Mouse (Mus musculus) granulocyte monocyte progenitor cell, adult 5-6 weeks (primary cell): Measurements from ENCODE around the gene Dlx5. TPM values are rescaled to one million over a fixed set of nuclear protein-coding genes. Genes with fewer than 3 reads are reported as not detected.

Source experiments
- ATAC-seq: replicated peaks from 2 replicates; pipeline ENCODE4 v1.8.0; 2016; ENCODE audit warnings: mild to moderate bottlenecking, moderate TSS enrichment, inconsistent platforms; ENCODE audit not compliant: poor library complexity, severe bottlenecking
- total RNA-seq, 2 experiments: library from RNA; stranded (forward) in 1 of 2; stranded (reverse) in 1 of 2; fragments of 200-712, 200-1000 nt in 1 of 2; fragments of >200 nt in 1 of 2; fragmentation: Nextera tagmentation in 1 of 2; gene quantifications; 2 replicates each; pipeline ENCODE4 v1.2.3; 2014 to 2017

Gene Dlx5
- total RNA-seq (2014; fragmentation: Nextera tagmentation) (not detected in 2 replicates), total RNA-seq (2017) (not detected in 2 replicates)

DNA sequence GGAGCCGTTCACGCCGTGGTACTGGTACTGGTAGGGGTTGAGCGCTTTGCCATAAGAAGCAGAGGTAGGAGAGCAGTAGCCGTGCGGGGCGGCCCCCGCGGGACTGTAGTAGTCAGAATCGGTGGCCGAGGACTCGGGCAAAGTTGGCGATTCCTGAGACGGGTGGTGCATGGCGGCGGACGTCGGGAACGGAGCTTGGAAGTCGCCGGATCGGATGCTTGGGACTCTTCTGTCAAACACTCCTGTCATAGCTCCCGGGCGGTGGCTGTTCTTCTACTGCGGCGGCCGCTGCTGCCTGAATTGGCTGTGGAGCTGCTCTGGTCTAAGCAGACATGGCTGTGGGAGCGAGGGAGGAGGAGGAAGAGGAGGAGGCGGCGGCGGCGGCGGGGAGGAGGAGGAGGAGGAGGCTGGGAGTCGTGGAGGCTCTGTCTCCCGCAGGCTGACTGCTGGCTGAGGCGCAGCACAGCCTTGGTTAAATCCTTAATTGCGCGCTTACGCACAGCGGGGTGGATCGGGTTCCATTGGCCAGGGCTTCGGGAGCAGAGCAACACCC, at the start of gene Dlx5:
TSS of gene Dlx5 (minus strand) at position 448 of the 553 bp plus-strand sequence.
- ATAC-seq, result peak; percentile 6; the same call in 1 of the 2 replicates

DNA sequence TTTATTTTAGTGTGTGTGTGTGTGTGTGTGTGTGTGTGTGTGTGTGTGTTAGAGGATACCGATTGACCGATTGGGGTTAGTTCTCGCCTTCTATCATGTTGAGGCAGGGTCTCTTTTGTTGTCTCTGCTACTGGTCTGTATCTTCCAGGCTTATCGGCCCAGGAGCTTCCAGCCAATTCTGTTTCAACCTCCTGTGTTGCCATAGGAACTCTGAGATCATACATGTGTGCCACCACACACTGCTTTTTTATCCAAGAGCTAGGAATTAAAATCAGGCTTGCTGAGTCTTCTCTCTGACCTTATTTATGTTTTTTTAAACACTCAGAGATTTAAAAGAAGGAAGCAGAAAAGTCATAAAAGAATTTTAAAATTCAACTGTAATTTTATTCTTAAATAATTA, 49.6 kb upstream of the Dlx5 start:
- no peak for ATAC-seq

DNA sequence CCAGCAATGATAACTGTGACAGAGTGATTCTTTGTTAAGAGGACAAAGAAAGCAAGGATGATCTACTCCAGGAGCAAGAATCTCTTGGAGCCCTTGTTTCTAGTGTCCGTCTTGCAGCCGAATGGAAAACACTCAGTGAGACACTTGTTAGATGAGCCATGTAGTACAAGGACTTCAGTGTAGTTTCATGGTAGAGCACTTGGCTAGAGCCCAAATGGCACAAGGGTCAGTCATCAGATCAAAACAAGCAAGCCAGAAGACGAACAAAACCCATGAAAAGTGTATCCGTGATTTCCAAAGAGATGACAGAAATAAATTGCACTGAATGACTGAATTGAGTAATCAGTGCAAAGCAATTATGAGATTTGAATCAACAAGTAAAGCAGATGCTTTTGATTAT, 48.9 kb upstream of the Dlx5 start:
- no peak for ATAC-seq

DNA sequence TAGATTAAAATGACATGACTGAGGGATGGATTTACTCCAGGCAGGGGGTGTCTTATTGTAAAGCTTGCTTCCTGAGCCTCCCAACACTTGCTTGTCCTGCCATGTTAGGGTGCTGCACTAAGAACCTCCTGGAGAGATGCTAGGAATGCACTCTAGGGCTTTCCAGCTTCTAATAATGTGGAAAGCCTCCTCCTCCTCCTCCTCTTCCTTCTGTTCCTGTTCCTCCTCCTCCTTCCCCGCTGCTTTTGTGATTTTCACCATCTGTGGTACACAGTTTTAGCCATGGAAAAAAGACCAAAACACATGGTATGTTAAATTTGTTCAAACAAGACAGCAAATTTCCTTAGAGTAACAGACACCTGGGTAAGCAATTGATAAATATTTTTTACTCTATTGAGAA, 43.4 kb upstream of the Dlx5 start:
- ATAC-seq, result no peak

DNA sequence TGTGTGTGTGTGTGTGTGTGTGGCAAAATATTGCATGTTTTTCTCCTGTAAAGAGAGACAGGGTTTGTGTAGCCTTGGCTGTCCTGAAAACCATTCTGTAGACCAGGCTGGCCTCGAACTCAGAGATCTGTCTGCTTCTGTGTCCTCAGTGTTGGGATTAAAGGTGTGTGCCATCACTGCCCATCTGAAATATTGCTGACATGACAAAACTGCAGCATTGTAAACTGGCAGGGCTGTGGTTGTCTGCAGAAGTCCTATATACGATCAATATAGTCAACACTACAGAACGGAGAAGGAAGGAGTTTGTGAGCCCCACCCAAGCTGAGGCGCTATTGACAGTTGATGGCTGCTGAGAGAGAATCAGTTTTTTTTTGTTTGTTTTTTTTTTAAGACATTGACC, 35.4 kb upstream of the Dlx5 start:
- ATAC-seq, result no peak

DNA sequence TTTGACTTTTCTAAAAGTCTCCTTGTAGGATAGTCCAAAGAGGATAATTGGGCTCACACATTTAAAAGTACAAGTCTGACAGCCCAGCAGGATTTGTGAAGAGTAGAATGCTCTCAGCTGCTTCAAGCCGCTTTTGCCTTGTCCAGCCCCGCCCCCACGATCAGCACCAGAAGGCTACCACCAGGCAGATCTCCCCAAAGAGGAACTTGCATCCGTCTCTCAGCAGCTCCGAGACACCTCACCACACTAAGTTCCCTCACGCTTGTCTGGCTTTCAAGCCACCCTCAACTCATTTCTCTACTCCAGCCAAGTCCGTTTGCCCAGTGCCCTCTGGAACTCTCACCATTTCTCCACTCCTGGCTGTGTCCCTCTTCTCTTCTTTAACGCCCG, 33.6 kb upstream of the Dlx5 start:
- ATAC-seq, result peak; percentile 65

DNA sequence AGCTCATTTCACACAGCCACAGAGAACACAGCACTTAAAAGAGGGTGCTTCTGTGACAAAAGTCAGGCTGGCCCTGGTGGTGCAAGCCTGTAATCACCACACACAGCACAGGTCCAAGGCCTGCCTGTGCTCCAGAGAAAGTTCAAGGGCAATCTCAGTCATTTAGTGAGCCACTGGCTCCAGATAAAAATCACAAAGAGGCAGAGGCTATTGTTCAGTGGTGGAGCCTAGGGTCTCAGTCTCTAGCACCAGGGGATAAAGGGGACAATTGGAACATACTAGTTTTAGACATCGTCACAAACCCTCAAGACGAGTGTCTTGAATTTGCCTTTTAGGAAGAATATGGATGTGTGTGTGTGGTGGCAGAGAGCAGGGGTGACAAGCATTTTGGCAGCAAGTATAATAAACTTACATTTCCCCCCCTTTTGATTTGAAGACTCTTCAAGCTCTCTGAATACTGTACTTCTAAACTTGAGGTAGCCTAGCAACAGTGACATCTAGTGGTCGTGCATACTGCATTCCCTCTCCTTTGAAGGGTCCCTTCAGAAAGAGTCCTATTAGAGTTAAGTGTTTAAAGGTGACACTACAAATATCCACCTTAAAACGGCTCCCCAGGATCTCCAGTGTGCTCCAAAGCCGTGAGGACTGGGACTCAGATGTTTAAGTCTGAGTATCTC, 33.1 kb upstream of the Dlx5 start:
- peak; percentile 52; the same call in 1 of the 2 replicates for ATAC-seq

DNA sequence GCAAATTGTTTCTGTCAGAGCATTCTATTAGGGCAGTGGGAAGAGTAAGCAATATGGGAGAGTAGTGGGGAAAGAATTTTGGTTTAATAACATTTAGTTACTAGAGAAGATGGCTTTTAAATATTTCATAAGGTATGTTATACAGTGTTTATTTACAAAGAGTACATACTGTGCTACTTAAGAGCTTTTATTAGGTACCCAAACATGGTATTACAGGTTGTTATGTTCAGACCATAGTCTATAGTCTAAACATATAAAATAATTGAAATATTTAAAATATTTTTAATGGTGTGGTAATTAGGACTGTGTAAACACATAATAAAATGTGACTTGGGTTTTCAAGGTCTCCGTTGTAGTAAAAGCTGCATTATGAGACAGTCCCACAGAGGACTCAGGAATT, 32.4 kb upstream of the Dlx5 start:
- ATAC-seq, result no peak

DNA sequence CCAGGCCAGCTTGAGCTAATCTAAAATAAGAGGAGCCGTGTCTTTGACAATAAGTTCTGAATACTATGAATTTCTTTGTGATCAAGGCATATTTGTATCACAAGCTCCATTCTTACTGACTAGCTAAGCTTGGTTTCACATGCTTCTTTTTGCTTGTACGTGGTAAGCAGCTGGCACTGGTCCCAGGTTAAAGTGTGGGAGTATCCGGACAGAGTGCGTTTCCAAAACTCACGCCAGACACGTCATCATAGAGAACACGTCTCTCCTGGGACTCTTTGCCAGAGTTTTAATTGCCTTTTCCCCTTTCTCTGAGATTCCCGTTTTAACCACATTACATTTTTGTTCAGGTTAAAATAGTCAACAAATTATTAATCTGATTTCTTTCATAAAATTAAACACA, 27.7 kb upstream of the Dlx5 start:
- no peak for ATAC-seq

DNA sequence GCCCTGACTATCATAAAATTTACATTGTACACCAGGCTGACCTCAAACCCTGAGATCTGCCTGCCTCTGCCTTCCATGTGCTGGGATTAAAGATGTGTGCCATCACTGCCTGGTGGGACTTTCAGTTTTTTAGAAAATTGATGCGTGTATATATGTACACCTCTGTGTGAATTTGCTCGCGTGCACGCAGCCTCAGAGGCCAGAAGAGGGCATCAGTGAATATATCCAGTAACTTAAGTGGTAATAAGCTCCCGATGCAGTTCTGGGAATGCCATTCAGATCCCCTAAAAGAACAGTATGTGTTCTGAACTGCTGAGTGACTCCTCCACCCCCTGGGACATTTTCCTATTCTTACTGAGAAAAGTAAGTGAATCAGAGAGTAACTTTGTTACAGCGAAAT, 8.2 kb upstream of the Dlx5 start:
- ATAC-seq, result no peak

DNA sequence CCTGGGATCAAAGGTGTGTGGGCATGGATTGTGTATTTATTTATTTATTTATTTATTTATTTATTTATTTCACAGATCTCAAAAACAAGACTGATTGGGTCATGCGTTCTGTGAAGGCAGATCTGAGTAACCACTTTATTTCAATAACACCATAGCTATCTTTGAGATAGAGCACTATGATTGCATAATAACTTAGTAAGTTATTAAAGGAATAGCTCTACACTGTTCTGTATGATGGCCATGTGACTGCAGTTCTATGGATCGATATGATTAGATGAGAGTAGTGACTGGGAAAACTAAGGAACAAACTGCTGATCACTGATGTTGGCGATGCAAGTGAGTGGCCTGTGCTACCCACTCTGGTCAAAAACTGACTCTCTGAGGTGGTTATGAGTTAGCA, 4.3 kb upstream of the Dlx5 start:
- no peak for ATAC-seq

DNA sequence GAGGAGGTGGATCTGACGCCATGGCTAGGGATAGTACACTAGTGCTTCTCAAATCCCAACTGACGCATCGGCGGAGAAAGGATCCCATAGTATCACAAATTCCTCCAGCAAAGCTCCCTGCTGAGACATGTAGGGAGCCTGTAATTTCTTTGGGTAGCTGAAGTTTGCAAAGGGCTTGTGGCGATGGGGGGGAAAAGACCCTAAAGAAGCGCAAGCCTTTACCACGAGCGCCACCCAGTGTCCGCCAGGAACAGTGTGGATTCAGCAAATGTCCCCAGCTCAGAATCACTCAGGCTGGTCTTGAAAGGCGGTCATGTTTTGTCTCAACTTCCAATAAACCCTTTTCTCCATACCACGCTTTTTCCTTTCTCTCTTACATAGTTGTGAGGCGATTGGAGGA, 3.0 kb upstream of the Dlx5 start:
- ATAC-seq, result peak; percentile 42; the same call in 1 of the 2 replicates

DNA sequence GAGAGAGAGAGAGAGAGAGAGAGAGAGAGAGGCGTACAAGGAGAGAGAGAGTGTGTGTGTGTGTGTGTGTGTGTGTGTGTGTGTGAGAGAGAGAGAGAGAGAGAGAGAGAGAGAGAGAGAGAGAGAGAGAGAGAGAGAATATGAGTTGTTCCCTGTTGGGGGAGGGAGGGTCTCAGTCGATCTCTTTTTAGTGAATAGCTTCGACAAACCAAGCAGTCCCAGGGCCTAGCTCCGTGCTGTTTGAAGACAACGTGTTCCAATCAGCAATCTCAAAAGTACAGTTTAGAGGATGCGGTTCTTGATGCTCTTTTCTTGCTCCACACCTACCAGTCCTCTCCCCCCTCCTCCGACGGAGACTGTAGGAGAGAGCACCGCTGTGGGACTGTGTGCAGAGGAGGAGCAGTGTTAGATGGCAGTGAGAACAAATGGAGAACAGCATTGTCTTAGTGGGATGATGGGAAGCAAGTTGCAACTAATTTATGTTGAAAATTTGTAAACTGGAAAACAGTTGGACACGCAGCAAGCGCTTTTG, 447 bp upstream of the Dlx5 start:
- no peak for ATAC-seq

DNA sequence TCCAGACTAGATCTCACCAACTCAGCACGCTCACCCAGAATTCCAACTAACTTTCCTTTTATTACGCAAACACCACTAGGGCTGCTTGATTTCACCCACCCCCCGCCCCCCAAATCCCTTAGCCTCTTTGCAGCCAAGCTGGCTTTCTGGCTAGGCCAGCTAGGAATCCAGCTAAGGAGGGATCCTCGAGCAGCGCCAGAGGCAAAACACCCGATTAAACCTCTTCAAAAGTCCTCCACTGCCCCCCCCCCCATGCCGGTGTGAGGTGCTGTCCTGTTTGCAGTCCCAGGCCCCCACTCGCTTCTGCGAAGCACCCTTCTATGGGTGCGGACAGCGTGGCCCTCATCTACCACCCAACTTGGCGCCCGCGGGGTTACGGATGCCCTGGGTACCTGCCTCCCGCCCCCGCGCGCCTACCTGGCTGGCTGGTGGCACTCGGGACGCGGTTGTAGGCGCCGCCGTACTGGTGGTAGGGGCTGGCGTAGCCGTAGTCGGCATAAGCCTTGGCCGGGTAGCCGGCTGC, 709 bp downstream of the Dlx5 start:
- ATAC-seq, result 0 out of 2 replicates have a peak, but pooled peaks have one; percentile 10

DNA sequence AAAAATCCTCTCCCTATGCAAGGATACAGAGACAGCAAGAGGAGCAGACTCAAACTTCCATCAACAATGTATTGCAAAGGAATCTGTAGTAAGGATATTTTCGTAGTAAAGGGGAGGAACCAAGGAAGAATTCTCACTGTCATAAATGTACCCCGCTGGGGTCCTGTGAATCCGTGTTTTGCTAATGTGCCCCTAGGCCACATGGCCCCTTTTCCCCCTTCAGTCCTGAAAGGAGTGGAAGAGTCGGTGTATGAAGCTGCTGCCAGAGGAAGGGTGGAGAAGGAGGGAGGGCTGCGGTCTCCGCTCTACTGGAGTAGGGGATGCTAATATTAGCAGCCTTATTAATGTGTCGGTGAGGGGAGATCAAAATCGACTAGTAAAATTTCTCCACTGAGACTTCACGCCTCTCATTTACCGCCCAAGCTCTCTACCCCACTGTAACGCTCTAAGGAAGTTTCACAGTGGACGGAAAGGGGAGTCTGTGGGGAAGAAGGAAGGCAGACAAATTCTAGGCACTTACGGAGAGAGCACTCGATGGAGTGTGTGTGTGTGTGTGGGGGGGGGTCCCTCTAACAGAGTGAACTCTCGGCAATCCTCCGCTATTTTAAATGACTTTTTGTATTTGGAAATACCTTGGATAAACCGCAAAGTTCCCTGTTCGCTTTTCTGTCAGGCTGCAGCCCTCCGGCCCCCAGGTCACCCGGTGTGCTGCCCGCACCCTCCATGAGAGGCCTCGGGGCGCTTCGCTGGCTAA, 1.3 kb downstream of the Dlx5 start:
- ATAC-seq, result no peak

DNA sequence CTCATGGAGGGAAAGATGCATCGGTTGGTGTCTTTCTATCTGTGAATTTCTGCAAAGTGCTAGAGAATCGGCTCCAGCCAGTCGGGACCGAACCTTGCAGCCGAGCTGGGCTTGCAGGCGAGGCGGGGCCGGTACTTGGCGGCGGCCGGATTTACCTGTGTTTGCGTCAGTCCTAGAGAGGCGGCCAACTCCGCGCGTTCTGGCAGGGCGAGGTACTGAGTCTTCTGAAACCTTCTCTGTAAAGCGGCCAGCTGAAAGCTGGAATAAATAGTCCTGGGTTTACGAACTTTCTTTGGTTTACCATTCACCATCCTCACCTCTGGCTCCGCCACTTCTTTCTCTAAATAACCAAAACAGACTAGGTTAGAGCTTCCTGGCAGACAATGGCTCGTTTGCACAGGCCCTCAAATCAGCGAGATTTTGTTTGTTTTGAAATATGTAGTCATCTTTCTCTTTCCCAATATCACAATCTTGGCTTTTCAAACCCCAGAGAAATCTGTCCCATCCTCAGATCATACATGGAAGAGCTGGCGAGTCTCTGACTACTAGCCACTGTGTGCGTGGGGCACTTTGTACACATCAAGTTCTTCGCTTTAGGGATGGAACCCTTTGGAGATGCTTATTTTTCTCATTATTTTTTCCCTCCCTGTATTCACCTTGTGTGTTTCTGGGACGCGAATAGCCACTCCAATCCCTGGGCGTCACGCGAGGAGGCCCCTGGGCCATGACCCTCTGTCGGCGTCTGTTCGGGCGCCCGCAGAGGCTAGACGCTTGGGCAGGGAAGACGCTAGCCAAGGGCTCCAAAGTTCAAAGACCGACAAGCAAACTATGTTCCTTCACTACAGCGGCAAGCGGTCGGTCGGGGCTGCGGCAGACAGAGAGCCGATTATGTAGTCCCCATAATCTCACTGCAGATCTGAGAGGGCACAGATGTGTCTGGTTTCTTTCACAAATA, 2.2 kb downstream of the Dlx5 start:
- no peak for ATAC-seq

DNA sequence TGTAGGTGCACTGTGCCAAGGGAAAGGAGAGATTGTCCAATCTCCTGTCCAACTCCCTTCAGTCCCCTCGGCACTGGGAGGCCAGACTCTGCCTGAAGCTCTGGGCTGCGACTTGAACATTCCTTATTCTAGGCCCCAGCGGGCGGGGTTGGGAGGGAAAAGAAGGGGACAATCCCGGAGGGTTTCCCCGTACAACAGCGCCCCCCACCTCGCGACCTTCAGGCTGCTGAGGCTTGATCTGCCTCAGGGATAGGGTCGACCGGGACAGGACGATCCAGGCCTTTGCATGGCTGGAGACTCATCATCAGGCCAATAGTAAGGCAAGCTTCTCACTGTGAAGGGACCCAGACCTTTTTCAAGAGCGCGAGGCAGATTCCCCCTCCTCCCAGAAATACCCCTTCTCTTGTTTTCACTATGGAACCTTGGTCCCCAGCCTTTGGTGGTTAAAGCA, 3.0 kb downstream of the Dlx5 start:
- ATAC-seq, result no peak

DNA sequence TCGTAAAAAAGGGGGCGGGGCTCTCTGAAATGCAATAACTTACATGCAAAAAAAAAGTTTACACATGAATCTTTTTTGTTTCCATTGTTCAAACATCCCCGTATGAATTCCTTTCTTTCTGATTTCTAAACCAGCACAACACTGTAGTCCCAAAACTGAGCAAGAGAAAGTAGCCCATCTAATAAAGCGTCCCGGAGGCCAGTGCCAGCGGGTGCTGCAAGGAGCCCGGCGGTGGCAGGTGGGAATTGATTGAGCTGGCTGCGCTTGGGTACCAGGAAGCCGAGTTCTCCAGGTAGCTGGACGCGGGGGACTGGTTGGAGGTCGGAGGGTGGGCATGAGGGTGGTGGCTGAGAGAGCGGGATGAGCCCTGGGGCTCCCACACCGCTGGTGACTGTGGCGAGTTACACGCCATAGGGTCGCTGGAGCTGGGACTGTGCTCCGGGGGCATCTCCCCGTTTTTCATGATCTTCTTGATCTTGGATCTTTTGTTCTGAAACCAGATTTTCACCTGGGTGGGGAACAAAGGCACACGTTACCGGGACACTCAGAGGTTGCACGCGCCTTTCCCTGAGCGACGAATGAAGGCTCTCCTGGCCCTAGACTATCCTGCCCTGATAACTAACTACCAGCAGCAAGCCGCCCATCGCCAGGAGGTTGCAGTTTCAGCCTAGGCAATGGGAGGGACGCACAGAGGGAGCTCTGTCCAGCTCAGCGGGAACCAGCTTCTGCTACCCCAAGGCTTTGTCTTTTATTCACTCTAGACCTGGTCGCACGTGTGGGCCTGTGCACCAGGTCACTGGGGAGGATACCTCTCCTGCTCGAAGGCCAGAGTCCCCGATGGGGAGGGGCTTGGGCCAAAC, 3.7 kb downstream of the Dlx5 start:
- 0 out of 2 replicates have a peak, but pooled peaks have one; percentile 8 for ATAC-seq

DNA sequence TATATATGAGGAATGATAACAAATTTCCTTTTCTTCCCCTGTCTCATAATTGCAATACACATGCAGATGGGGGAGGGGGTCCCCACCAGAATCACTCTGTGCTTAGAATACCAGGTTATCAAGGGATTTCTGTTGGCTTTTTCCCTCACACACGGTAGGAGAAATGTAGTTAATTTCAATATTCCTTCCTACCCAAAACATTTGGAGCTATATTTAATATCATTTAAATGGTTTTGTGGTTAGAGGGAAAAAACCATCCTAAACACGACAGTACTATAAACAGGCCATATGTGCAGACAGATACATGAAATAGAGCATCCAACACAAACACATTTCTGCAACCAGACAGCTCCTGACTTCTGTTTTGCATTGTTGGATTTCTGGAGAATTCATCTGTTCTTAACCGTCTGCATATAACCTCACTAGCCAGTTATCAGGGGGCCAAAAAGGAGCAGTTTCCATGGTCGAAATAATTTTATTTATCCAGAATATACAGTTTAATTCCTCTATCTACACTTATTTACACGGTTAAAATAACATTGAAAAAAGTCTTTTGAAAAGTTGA, 4.5 kb downstream of the Dlx5 start:
- no peak for ATAC-seq
